Mouse (Mus musculus): ENCODE data around the gene Atg3.

GRCm38 (mm10) chr16:45231296-45231695, 72.7 kb downstream of the Atg3 start:
- no peak for TF ChIP-seq POLR2A (IDR thresholded peaks at IDR 0.05; ENCODE audit: borderline replicate concordance, low read depth, low read length)
- TF ChIP-seq CTCF (IDR thresholded peaks at IDR 0.05; ENCODE audit: low read depth, low read length), result no peak
